Mouse (Mus musculus) E14TG2a.4 (cell line): ENCODE data around the gene Insig2.

Experiments
- CTCF ChIP-seq: conservative IDR thresholded peaks from 2 replicates; pipeline ENCODE4 v1.5.1; 2014; ENCODE audit warnings: low read length
- NANOG ChIP-seq: IDR thresholded peaks from 2 replicates; pipeline ENCODE4 v1.6.1; 2014; ENCODE audit warnings: borderline replicate concordance, low read length, mixed read lengths
- POU5F1 ChIP-seq: IDR thresholded peaks from 2 replicates; pipeline ENCODE4 v1.6.1; 2014; ENCODE audit warnings: low read length, borderline replicate concordance

- TF ChIP-seq CTCF: no peak
- no peak for TF ChIP-seq NANOG
- TF ChIP-seq POU5F1: no peak
Observed at GRCm38 (mm10) chr1:121335789-121336188, 3.4 kb upstream of the Insig2 start.
